ENCODE assay signal across 8 mouse cellular contexts in genomic region chr8:103964293-103964918, GRCm38 (mm10).
A peak's percentile ranks its signal among the peaks of the same experiment; 100 is the strongest.
DNase-seq lines count a peak whose midpoint lies in the region; ATAC-seq lines count a peak whose summit lies in the region.
"Had no signal": no experiment of that assay in that cellular context is flagged by ENCODE, and none has a peak within 500 bp of the region (broad histone marks: within the 10 kb centered on the region; RNA-seq: fewer than 3 reads in every experiment).

No protein-coding gene starts in this region.

- H3K9me3 ChIP-seq in hindbrain, embryonic 13.5 days: no peaks in the 10 kb centered on the region
- H3K9me3 ChIP-seq in hindbrain, embryonic 11.5 days (ENCODE audit: control insufficient read depth, low read length): no peaks in the 10 kb centered on the region

- no peak overlapping the region for H3K4me2 ChIP-seq in hindbrain, embryonic 13.5 days
- H3K4me2 ChIP-seq in hindbrain, embryonic 11.5 days (replicated peaks; ENCODE audit: low read depth, low read length): no peak overlapping the region

- H3K27ac ChIP-seq in hindbrain, embryonic 13.5 days: no peak overlapping the region
- no peak overlapping the region for H3K27ac ChIP-seq in hindbrain, embryonic 11.5 days (ENCODE audit: low read depth, low read length)

- H3K9ac ChIP-seq in hindbrain, embryonic 13.5 days: no peak overlapping the region
- H3K9ac ChIP-seq in hindbrain, embryonic 11.5 days (ENCODE audit: low read depth, low read length): no peak overlapping the region

- no peak overlapping the region for H3K4me3 ChIP-seq in hindbrain, embryonic 13.5 days
- H3K4me3 ChIP-seq in hindbrain, embryonic 11.5 days (ENCODE audit: low read depth, low read length): no peak overlapping the region

- H3K27me3 ChIP-seq in hindbrain, embryonic 13.5 days: no peaks in the 10 kb centered on the region
- H3K27me3 ChIP-seq in hindbrain, embryonic 11.5 days (ENCODE audit: control insufficient read depth, insufficient read depth, low read length): no peaks in the 10 kb centered on the region

- peak; percentile 74 for ATAC-seq in hindbrain, embryonic 13.5 days (ENCODE audit: low FRiP score)
- ATAC-seq in hindbrain, embryonic 11.5 days (ENCODE audit: low FRiP score): no peak
- ATAC-seq: Patski had no signal

- peaks cover 7% of the 10 kb centered on the region; the same call in 1 of the 2 replicates for H3K4me1 ChIP-seq in hindbrain, embryonic 13.5 days (replicated peaks)
- H3K4me1 ChIP-seq in hindbrain, embryonic 11.5 days (replicated peaks; ENCODE audit: control insufficient read depth, insufficient read depth, low read length): no peaks in the 10 kb centered on the region

- no peak for DNase-seq in hindbrain, embryonic 11.5 days (ENCODE audit: low spot score)
- DNase-seq in right cerebral cortex, postnatal 14 days: peak; percentile 47
- DNase-seq in right cerebral cortex, adult 18-20 months: no peak
- peak; percentile 64 to 70 for DNase-seq in kidney, postnatal 4 days
- DNase-seq in telencephalon, adult 2 months (ENCODE audit: low read depth, low spot score): peak; percentile 10
- DNase-seq in cerebellum, adult 9-11 months: no peak

- WGBS in hindbrain, embryonic 13.5 days: 57% methylated on average over 7 of the region's 7 CpGs
- WGBS in hindbrain, embryonic 11.5 days: 74% methylated on average over 7 of the region's 7 CpGs

- no peaks in the 10 kb centered on the region for H3K36me3 ChIP-seq in hindbrain, embryonic 13.5 days
- no peaks in the 10 kb centered on the region for H3K36me3 ChIP-seq in hindbrain, embryonic 11.5 days (ENCODE audit: control insufficient read depth, insufficient read depth, low read length)

Comparison
In these comparisons a context has a peak if more than half of its experiments do, and no peak if none do; other contexts are left out.
1. DNase-seq: peak in right cerebral cortex, postnatal 14 days (single experiment), kidney, postnatal 4 days (2 of 2) and telencephalon, adult 2 months (single experiment); none in hindbrain, embryonic 11.5 days (single experiment), right cerebral cortex, adult 18-20 months (single experiment) and cerebellum, adult 9-11 months (single experiment).